Mouse (Mus musculus): ENCODE data around the gene Cx3cl1. TPM values are rescaled to one million over a fixed set of nuclear protein-coding genes. Genes with fewer than 3 reads are reported as not detected.

Gene Cx3cl1
- polyA plus RNA-seq, 1 experiment from 2014 or later = 14.3 TPM

Other genes with a start within 250 kb of the Cx3cl1 start
- gene Cpne2, start 239.0 kb upstream of the Cx3cl1 start, polyA plus RNA-seq (2016; fragmentation: Nextera tagmentation; extraction: Ambion mirVana) = 13.6 and 17.6 TPM in 2 replicates
- gene Rspry1, start 170.1 kb upstream of the Cx3cl1 start, polyA plus RNA-seq (2016; fragmentation: Nextera tagmentation; extraction: Ambion mirVana) = 45.2 and 49.5 TPM in 2 replicates
- gene Fam192a, start 170.0 kb upstream of the Cx3cl1 start, polyA plus RNA-seq (2016; fragmentation: Nextera tagmentation; extraction: Ambion mirVana) = 91.8 and 98.8 TPM in 2 replicates
- gene Arl2bp, start 105.4 kb upstream of the Cx3cl1 start, polyA plus RNA-seq (2016; fragmentation: Nextera tagmentation; extraction: Ambion mirVana) = 210 and 222 TPM in 2 replicates
- gene Pllp, start 75.7 kb upstream of the Cx3cl1 start, polyA plus RNA-seq (2016; fragmentation: Nextera tagmentation; extraction: Ambion mirVana) = 0.34 and 0.36 TPM in 2 replicates
- not detected in 2 replicates for gene Ccl22, start 26.4 kb upstream of the Cx3cl1 start, polyA plus RNA-seq (2016; fragmentation: Nextera tagmentation; extraction: Ambion mirVana)
- not detected in 2 replicates for gene Ccl17, start 38.4 kb downstream of the Cx3cl1 start, polyA plus RNA-seq (2016; fragmentation: Nextera tagmentation; extraction: Ambion mirVana)
- 50.4 and 52.6 TPM in 2 replicates for gene Coq9, start 66.3 kb downstream of the Cx3cl1 start, polyA plus RNA-seq (2016; fragmentation: Nextera tagmentation; extraction: Ambion mirVana)
- 185 and 201 TPM in 2 replicates for gene Ciapin1, start 66.3 kb downstream of the Cx3cl1 start, polyA plus RNA-seq (2016; fragmentation: Nextera tagmentation; extraction: Ambion mirVana)
- 163 and 176 TPM in 2 replicates for gene Polr2c, start 85.4 kb downstream of the Cx3cl1 start, polyA plus RNA-seq (2016; fragmentation: Nextera tagmentation; extraction: Ambion mirVana)
- 11.3 and 14.5 TPM in 2 replicates for gene Dok4, start 104.3 kb downstream of the Cx3cl1 start, polyA plus RNA-seq (2016; fragmentation: Nextera tagmentation; extraction: Ambion mirVana)
- 13.0 and 13.1 TPM in 2 replicates for gene Ccdc102a, start 146.1 kb downstream of the Cx3cl1 start, polyA plus RNA-seq (2016; fragmentation: Nextera tagmentation; extraction: Ambion mirVana)
- 0.36 and 0.74 TPM in 2 replicates for gene Adgrg5, start 151.7 kb downstream of the Cx3cl1 start, polyA plus RNA-seq (2016; fragmentation: Nextera tagmentation; extraction: Ambion mirVana)
- 116 and 163 TPM in 2 replicates for gene Adgrg1, start 202.7 kb downstream of the Cx3cl1 start, polyA plus RNA-seq (2016; fragmentation: Nextera tagmentation; extraction: Ambion mirVana)
- 3.8 and 3.9 TPM in 2 replicates for gene Adgrg3, start 245.7 kb downstream of the Cx3cl1 start, polyA plus RNA-seq (2016; fragmentation: Nextera tagmentation; extraction: Ambion mirVana)